Mouse (Mus musculus): ENCODE data around the gene Olfr1085.
"Not testable (repeated sequence)": the region's sequence is repeated elsewhere in the genome, so short reads cannot be mapped to it uniquely, and the experiment has no call there.

Olfr1085 gene

GRCm38 (mm10) chr2:86661919-86662318 is at the start of gene Olfr1085:
Gene Olfr1085 (minus strand): TSS chr2:86662019.
- no peak for DNase-seq

- DNase-seq, result no peak
Observed at GRCm38 (mm10) chr2:86698295-86698694, 36.5 kb upstream of the Olfr1085 start, which contains the start of gene Olfr1087. Gene Olfr1087 (minus strand): TSS chr2:86698395.

GRCm38 (mm10) chr2:86679992-86680391 is 18.2 kb upstream of the Olfr1085 start, which contains the start of gene Olfr1086:
Gene Olfr1086 (minus strand): TSS chr2:86680092.
- no peak for DNase-seq

- not testable (repeated sequence) for DNase-seq
Observed at GRCm38 (mm10) chr2:86639625-86640024, 22.2 kb downstream of the Olfr1085 start, which contains the start of gene Olfr1084. Gene Olfr1084 (minus strand): TSS chr2:86639725.

All from lung, postnatal 4 days (tissue).